Mouse (Mus musculus): ENCODE data around the gene Olfr1024.

The Olfr1024 gene

GRCm38 (mm10) chr2:85904952-85905351, at the start of gene Olfr1024:
Gene Olfr1024 (minus strand): TSS chr2:85905052.
- in situ Hi-C loops (cut with MboI; ENCODE audit: low pct_unique_long_range_greater_than_20kb in 1 of 2, low sequenced_read_pairs in 2 of 2, unreplicated experiment in 1 of 2) = no loop called here

DNA sequence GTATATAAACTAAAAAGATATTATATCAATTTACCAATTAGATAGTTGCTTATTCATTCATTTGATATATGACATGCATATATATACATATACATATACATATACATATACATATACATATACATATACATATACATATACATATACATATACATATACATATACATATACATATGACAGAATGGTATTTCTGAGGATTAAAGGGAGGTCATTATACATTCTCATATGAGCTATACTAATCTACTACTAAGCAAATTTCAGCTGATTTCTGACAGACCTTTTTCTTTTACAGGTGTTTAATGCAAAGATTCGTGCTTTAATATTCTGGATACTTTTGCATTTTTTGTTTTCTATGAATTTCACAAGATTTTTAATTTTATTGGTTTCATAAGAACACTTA, 45.3 kb upstream of the Olfr1024 start, which contains the start of gene Olfr1028:
Gene Olfr1028 (plus strand): TSS at position 301 of the 400 bp plus-strand sequence.
- in situ Hi-C loops (cut with MboI; ENCODE audit: low pct_unique_long_range_greater_than_20kb in 1 of 2, low sequenced_read_pairs in 2 of 2, unreplicated experiment in 1 of 2) = no loop called here

GRCm38 (mm10) chr2:85921258-85921657, 16.4 kb upstream of the Olfr1024 start, which contains the start of gene Olfr1026:
Gene Olfr1026 (plus strand): TSS chr2:85921558.
- in situ Hi-C loops (cut with MboI; ENCODE audit: low pct_unique_long_range_greater_than_20kb in 1 of 2, low sequenced_read_pairs in 2 of 2, unreplicated experiment in 1 of 2) = no loop called here

- in situ Hi-C loops (cut with MboI; ENCODE audit: low pct_unique_long_range_greater_than_20kb in 1 of 2, low sequenced_read_pairs in 2 of 2, unreplicated experiment in 1 of 2) = no loop called here
Measured at GRCm38 (mm10) chr2:85914893-85915292, 10.0 kb upstream of the Olfr1024 start, which contains the start of gene Olfr1025-ps1. Gene Olfr1025-ps1 (plus strand): TSS chr2:85915193.

- in situ Hi-C loops (cut with MboI; ENCODE audit: low pct_unique_long_range_greater_than_20kb in 1 of 2, low sequenced_read_pairs in 2 of 2, unreplicated experiment in 1 of 2) = no loop called here
Measured at GRCm38 (mm10) chr2:85913197-85913596, 8.3 kb upstream of the Olfr1024 start.

DNA sequence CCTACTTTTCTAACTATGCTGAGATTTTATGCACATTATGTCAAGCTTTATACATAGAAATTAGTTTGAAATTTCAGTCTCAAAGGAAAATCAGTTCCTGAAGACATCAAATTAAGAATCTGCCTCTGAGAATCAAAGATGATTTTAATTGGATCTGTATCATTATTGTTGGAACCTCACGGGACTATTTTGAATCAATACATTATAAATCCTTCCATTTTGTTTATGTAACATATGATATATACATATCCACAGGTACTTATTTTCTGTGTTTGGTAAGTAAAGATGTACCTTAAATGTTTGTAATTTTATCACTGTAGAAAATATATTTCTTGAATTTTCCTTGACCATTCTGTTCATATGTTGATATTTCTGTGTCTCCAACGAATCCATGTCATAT, 19.5 kb downstream of the Olfr1024 start, which contains the start of gene Olfr1023:
Gene Olfr1023 (plus strand): TSS at position 301 of the 400 bp plus-strand sequence.
- in situ Hi-C loops (cut with MboI; ENCODE audit: low pct_unique_long_range_greater_than_20kb in 1 of 2, low sequenced_read_pairs in 2 of 2, unreplicated experiment in 1 of 2) = no loop called here

GRCm38 (mm10) chr2:85868294-85868693, 36.6 kb downstream of the Olfr1024 start, which contains the start of gene Olfr1022:
Gene Olfr1022 (plus strand): TSS chr2:85868594.
- in situ Hi-C loops (cut with MboI; ENCODE audit: low pct_unique_long_range_greater_than_20kb in 1 of 2, low sequenced_read_pairs in 2 of 2, unreplicated experiment in 1 of 2) = no loop called here
